Mouse (Mus musculus) myocyte (in vitro differentiated cells): ENCODE measurements around the gene Abhd17a.

Source experiments
- E2F4 ChIP-seq: IDR thresholded peaks from one replicate; pipeline ENCODE4 v1.6.1; 2011; ENCODE audit warnings: mild to moderate bottlenecking, control low read depth, moderate library complexity; ENCODE audit not compliant: insufficient read depth
- MAX ChIP-seq: IDR thresholded peaks from one replicate; pipeline ENCODE4 v1.6.1; 2011; ENCODE audit warnings: low read depth, mild to moderate bottlenecking, control low read depth
- MYOG ChIP-seq, 3 experiments: IDR thresholded peaks; one replicate each; pipeline ENCODE4 v1.6.1; 2011; ENCODE audit warnings: control low read depth in 2 of 3, low read depth in 2 of 3, mild to moderate bottlenecking in 2 of 3; ENCODE audit not compliant: insufficient read length in 2 of 3, control insufficient read depth in 1 of 3, insufficient read depth in 1 of 3
- POLR2A ChIP-seq: IDR thresholded peaks from one replicate; pipeline ENCODE4 v1.6.1; 2011; ENCODE audit warnings: low read depth, mild to moderate bottlenecking, control low read depth, moderate library complexity; ENCODE audit not compliant: insufficient read length
- POLR2AphosphoS2 ChIP-seq: IDR thresholded peaks from one replicate; pipeline ENCODE4 v1.6.1; 2011; ENCODE audit warnings: low read depth, control low read depth; ENCODE audit not compliant: insufficient read length
- REST ChIP-seq: IDR thresholded peaks from one replicate; pipeline ENCODE4 v1.6.1; 2011; ENCODE audit warnings: mild to moderate bottlenecking, control low read depth, moderate library complexity; ENCODE audit not compliant: insufficient read depth, insufficient read length
- TCF12 ChIP-seq: IDR thresholded peaks from one replicate; pipeline ENCODE4 v1.6.1; 2011; ENCODE audit warnings: mild to moderate bottlenecking, control low read depth; ENCODE audit not compliant: poor library complexity, insufficient read depth, severe bottlenecking
- TCF3 ChIP-seq: IDR thresholded peaks from one replicate; pipeline ENCODE4 v1.6.1; 2011; ENCODE audit warnings: low read depth, control low read depth; ENCODE audit not compliant: insufficient read length
- USF1 ChIP-seq: IDR thresholded peaks from one replicate; pipeline ENCODE4 v1.6.1; 2011; ENCODE audit warnings: low read depth, mild to moderate bottlenecking, control low read depth, moderate library complexity

DNA sequence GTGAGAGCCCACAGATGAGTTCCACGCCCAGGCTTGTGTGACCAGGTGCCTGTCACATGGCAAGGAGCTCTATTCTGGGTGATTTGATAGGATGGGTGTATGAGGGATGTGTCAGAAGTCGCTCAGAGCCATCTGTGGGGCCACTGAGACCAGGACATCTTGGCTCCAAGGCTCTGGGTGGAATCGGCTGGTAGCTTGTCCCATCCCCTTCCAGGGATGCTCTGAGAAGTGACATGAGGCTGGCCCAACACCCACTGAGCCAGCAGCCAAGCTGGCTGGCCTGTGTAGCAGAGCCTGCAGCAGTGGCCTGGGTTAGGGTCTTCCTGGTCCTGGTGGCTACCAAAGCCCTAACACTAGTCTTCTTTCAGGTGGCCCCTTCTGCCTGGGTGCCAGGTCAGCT lies 18.3 kb upstream of the Abhd17a start:
- TF ChIP-seq POLR2A (no peak), MAX (no peak), E2F4 (no peak), POLR2AphosphoS2 (no peak), REST (no peak), TCF12 (no peak), TCF3 (no peak), MYOG (IDR thresholded peaks at IDR 0.05; ENCODE audit: control insufficient read depth in 1 of 3, insufficient read depth in 1 of 3, insufficient read length in 2 of 3, low read depth in 2 of 3) (no peak), USF1 (no peak)
